Mouse (Mus musculus): ENCODE measurements around the gene Setd1b.

DNA sequence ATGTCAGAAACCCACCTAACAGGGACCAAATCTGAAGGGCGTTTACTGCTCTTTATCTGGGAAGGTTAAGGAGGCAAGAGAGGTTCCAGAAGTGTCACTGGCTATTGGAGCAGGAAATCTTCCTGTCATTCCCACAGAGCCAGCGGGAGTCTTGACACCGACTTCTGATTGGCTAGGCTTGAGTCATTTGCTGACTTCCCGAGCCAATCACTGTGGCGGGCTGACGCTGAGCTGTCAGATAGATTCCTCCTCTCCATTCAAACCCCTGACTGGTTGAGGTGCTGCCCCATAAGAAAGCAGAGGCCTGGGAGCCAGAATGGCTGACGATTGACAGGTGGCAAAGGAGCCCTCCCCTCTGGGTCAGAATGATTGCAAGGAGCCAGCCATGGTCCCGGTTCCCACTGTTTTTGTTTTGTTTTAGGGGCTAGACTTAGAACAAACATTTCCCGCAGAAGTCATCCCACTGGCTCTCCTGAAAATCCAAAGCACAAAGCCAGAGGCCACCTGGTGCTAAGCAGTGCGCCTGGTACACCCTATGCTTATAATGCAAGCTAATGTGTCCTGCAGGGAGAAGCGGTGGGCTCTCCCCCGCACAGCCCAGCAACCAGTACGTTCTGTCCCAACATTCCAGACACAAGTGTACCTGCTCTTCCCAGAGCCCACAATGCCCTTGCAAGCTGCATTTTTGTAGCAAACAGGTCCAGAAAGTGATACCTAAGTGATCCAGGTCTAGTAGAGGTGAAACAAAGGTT lies 32.4 kb upstream of the Setd1b start:
- no peak for TF ChIP-seq CTCF (conservative IDR thresholded peaks at IDR 0.05 in 1 of 2, IDR thresholded peaks at IDR 0.05 in 1 of 2; ENCODE audit: low read depth in 2 of 2, low read length in 2 of 2)
- TF ChIP-seq USF2 (conservative IDR thresholded peaks at IDR 0.05; ENCODE audit: low read depth, low read length), result no peak
- no peak for TF ChIP-seq KAT2A (IDR thresholded peaks at IDR 0.05; ENCODE audit: insufficient replicate concordance, low read length)
